Comparison of ENCODE assay signal across 12 mouse cellular contexts in genomic region chr16:93983576-93983975, GRCm38 (mm10). TPM values are rescaled to one million over a fixed set of nuclear protein-coding genes. Genes with fewer than 3 reads are reported as not detected.
DNase-seq lines count a peak whose midpoint lies in the region; ATAC-seq lines count a peak whose summit lies in the region.
"Had no signal": no experiment of that assay in that cellular context is flagged by ENCODE, and none has a peak within 500 bp of the region (broad histone marks: within the 10 kb centered on the region; RNA-seq: fewer than 3 reads in every experiment).

No protein-coding gene starts in this region.

- H3K27me3 ChIP-seq in embryonic facial prominence, embryonic 12.5 days, result no peaks in the 10 kb centered on the region
- H3K27me3 ChIP-seq in embryonic facial prominence, embryonic 10.5 days (replicated peaks; ENCODE audit: low read depth, poor library complexity, severe bottlenecking), result no peaks in the 10 kb centered on the region
- no peaks in the 10 kb centered on the region for H3K27me3 ChIP-seq in limb, embryonic 10.5 days (ENCODE audit: low read depth, poor library complexity, severe bottlenecking)

- no peak for DNase-seq in embryonic facial prominence, embryonic 10.5 days (ENCODE audit: low spot score)
- DNase-seq in ovary, adult 18-20 months (ENCODE audit: low spot score), result peak; percentile 48
- no peak for DNase-seq in ovary, postnatal 10 days (ENCODE audit: low spot score)
- DNase-seq in limb, embryonic 10.5 days (ENCODE audit: low spot score), result no peak
- peak; percentile 59 for DNase-seq in testis, postnatal 10 days (ENCODE audit: low spot score)
- no peak for DNase-seq in cerebellum, postnatal 14 days
- DNase-seq: forebrain, postnatal 0 days; thymus, postnatal 36 days had no signal

- WGBS in embryonic facial prominence, embryonic 12.5 days, result 68% methylated on average over 9 of the region's 9 CpGs
- WGBS in embryonic facial prominence, embryonic 10.5 days, result 85% methylated on average over 9 of the region's 9 CpGs
- WGBS in limb, embryonic 10.5 days, result 76% methylated on average over 9 of the region's 9 CpGs

- no peak overlapping the region for H3K4me3 ChIP-seq in embryonic facial prominence, embryonic 12.5 days
- H3K4me3 ChIP-seq in embryonic facial prominence, embryonic 10.5 days, result no peak overlapping the region
- no peak overlapping the region for H3K4me3 ChIP-seq in limb, embryonic 10.5 days
- H3K4me3 ChIP-seq: left cerebral cortex, adult 2 months had no signal

- no peak overlapping the region for H3K9ac ChIP-seq in embryonic facial prominence, embryonic 12.5 days
- H3K9ac ChIP-seq: forebrain, postnatal 0 days had no signal

- H3K4me2 ChIP-seq in embryonic facial prominence, embryonic 12.5 days (replicated peaks), result no peak overlapping the region

- no peaks in the 10 kb centered on the region for H3K9me3 ChIP-seq in embryonic facial prominence, embryonic 12.5 days
- H3K9me3 ChIP-seq in embryonic facial prominence, embryonic 10.5 days, result no peaks in the 10 kb centered on the region
- H3K9me3 ChIP-seq in limb, embryonic 10.5 days (replicated peaks), result no peaks in the 10 kb centered on the region

- ATAC-seq in embryonic facial prominence, embryonic 12.5 days (ENCODE audit: insufficient number of reproducible peaks, insufficient read depth, low FRiP score, low TSS enrichment), result 0 out of 2 replicates have a peak, but pooled peaks have one; percentile 48
- ATAC-seq in megakaryocyte progenitor cell, adult 5-6 weeks (replicated peaks; ENCODE audit: poor library complexity), result no peak
- ATAC-seq: forebrain, postnatal 0 days had no signal

- no peaks in the 10 kb centered on the region for H3K36me3 ChIP-seq in embryonic facial prominence, embryonic 12.5 days
- no peaks in the 10 kb centered on the region for H3K36me3 ChIP-seq in embryonic facial prominence, embryonic 10.5 days (replicated peaks)
- H3K36me3 ChIP-seq in limb, embryonic 10.5 days, result no peaks in the 10 kb centered on the region

- peaks cover 21% of the 10 kb centered on the region; the same call in 1 of the 2 replicates for H3K4me1 ChIP-seq in embryonic facial prominence, embryonic 12.5 days
- peaks cover 20% of the 10 kb centered on the region for H3K4me1 ChIP-seq in embryonic facial prominence, embryonic 10.5 days
- H3K4me1 ChIP-seq in limb, embryonic 10.5 days, result peaks cover 38% of the 10 kb centered on the region

- H3K27ac ChIP-seq in embryonic facial prominence, embryonic 12.5 days, result no peak overlapping the region
- H3K27ac ChIP-seq in embryonic facial prominence, embryonic 10.5 days (replicated peaks), result no peak overlapping the region
- H3K27ac ChIP-seq in limb, embryonic 10.5 days, result peak overlapping the region; percentile 56; the same call in 1 of the 2 replicates
- H3K27ac ChIP-seq: left cerebral cortex, adult 2 months had no signal

RNA-seq across cellular contexts. Expression of gene Cldn14, which starts 25.1 kb away (rescaled TPM):
- polyA plus RNA-seq in embryonic facial prominence, embryonic 12.5 days (2016; fragmentation: Nextera tagmentation; extraction: Ambion mirVana), result 0.15 TPM in 1 of 2 replicates, not detected in the other
- polyA plus RNA-seq in embryonic facial prominence, embryonic 10.5 days (2016; fragmentation: Nextera tagmentation; extraction: Ambion mirVana), result not detected in 2 replicates
- polyA plus RNA-seq in limb, embryonic 10.5 days (2016; fragmentation: Nextera tagmentation; extraction: Ambion mirVana), result not detected in 2 replicates
- not detected in 2 replicates for total RNA-seq in megakaryocyte progenitor cell, adult 5-6 weeks (2015)
- not detected in 2 replicates for total RNA-seq in megakaryocyte progenitor cell, adult 5-6 weeks (2017)
- total RNA-seq: forebrain, postnatal 0 days had no signal
- polyA plus RNA-seq: forebrain, postnatal 0 days; heart, embryonic 16.5 days had no signal

Comparison
In these comparisons a context has a peak if more than half of its experiments do, and no peak if none do; other contexts are left out.
1. DNase-seq: peak in ovary, adult 18-20 months (single experiment) and testis, postnatal 10 days (single experiment); none in embryonic facial prominence, embryonic 10.5 days (single experiment), ovary, postnatal 10 days (single experiment), limb, embryonic 10.5 days (single experiment) and cerebellum, postnatal 14 days (0 of 2).